Mouse (Mus musculus) kidney, postnatal 10 days (tissue): Measurements from ENCODE around the gene Mtch1.
"Not testable (repeated sequence)": the region's sequence is repeated elsewhere in the genome, so short reads cannot be mapped to it uniquely, and the experiment has no call there.

Experiments
- DNase-seq: peaks from one replicate; pipeline ENCODE4 v3.0.0; 2021; ENCODE audit warnings: mixed read lengths

Gene Mtch1

DNA sequence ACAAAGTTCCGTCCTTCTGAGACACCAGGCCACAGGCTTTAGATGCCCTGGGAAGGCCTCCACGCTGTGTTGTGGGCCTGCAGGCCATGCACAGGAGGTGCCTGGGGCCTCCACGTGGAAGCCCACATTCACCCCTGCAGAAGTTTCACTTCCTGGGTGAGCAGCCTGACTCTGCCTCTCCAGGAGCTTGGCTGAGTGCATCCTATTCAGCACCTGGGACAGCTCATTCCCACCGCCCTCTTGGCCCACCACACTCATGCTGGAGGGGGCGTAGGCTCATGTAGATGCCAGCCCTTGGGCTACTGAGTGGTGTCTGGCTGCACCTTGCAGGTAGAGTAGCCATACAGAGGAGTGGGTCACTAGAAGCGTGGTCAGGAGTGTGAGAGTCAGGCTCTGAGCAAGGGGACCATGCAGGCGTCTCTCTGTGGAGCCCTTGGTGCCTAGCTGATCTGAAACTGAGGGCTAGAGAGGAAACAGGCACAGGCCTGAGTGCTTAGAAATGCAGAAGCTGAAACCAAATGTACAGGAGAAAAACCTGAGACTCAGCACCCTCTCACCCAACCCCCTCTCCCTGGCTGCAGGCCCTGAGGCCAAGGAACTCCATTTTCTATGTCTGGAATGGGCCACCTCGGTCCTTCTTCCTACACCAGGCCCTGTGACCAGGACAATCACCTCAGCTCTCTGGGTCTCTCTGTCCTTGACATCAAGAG is 14.4 kb upstream of the Mtch1 start:
- peak; percentile 33 for DNase-seq

DNA sequence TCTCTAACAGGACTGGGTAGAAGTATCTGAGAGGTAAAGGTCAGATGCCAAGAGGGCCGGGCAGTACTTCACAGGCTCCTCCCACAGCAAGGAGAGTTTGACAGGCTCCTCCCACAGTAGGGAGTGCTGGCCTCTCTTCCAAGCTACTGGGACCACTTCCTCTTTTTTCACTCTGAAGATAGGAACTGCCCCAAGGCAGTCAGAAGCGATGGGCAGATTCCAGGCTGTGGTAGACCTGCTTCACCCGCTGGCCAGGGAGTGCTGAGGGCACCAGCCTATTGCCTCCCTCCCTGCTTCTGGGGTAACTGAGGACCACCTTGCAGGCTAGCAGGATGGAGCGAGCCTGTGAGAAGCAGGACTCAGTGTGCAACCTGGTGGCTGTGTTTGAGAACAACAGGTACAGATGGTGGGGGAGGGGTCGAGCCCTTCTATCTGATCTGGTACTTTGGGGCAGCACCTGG is 13.1 kb upstream of the Mtch1 start, which contains the start of gene Fgd2:
Gene Fgd2 (plus strand): TSS at position 154 of the 461 bp plus-strand sequence.
- DNase-seq = no peak

GRCm38 (mm10) chr17:29358928-29359327 is 11.2 kb upstream of the Mtch1 start:
- DNase-seq = no peak

DNA sequence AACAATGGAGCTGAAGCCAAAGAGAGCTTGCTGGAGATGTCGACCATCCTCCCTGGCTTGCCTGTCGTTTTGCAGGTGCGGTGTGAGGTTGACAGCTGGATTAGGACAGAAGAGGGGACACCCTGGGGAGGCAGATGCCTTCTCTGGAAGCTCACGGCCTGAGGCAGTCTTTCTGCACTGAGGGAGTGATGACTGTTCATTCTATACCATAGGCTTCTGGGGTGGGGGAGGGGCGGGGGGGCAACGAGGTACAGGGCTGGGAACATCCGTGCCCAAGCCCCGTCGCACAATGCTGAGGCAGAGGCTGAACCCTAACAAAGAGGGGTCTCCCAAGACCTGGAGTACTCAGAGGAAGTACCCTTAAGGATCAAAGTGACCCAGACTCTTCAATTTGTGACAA is 9.1 kb upstream of the Mtch1 start:
- no peak for DNase-seq

DNA sequence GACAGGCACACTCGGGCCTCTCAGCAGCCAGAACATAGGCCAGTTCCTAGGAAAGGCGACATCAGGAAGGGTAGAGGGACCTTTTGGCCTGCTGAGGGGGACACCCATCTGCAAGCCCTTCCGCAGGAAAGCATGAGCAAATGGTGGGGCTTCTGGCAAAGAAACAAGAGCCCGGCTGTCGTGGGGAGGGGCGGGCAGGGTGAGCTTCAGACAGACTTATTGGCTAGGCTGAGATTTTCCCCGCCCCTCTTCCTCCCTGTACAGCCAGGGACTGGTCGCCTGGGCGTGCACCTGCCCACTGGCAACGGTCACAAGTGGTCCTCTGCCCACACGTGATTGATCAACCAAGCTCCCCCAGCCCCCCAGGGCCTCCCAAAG is 8.7 kb upstream of the Mtch1 start:
- DNase-seq = peak; percentile 91

DNA sequence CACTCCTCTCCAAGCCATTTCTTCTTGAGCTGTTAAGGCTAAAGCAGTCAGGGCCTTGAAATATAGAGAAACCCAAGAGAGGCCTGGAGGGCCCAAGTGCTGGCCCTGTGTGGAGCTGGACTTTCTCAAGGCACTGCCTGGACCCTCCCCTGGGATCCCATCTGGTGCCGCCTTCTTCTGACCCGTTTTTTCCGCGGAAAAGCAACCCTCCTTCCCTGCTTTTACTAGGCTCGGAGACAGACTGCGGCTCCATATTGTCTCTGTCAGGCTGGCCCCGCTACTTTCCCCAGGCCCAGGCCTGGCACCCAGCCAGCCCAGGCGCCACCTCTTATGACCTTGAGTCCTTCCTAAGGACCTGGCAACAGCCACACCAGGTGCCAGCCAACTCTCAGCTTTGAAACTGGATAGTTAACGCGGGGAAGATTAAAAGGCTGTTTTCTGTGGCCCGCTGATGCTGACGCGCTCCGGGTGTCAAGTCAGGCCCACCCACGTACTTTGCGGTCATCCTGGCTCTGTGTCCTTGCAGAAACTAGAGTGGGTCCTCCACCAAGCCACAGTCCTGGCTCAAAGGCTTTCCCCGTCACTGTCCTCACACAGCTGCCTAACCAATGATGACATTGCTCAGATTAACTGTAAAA is 8.2 kb upstream of the Mtch1 start:
- peak; percentile 88 for DNase-seq

DNA sequence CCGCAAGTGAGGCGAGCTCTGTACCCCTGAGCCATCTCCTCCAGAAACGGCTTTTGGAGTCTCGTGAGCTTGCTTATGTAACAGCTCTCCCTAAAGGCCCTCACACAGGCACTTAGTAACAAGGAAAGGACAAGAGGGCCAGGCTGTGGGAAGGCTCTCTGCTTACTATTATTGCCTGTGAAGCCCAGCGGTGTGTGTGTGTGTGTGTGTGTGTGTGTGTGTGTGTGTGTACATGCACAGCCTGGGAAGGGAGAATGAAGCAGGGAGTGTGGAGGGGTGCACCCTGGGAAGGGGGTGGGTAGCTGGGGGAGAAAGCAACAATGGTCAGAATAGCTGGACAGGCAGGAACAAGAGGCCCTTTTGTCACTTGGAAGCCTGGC is 7.7 kb upstream of the Mtch1 start:
- DNase-seq = peak; percentile 56

GRCm38 (mm10) chr17:29351056-29351455 is 3.3 kb upstream of the Mtch1 start:
- not testable (repeated sequence) for DNase-seq

GRCm38 (mm10) chr17:29348996-29349395 is 1.3 kb upstream of the Mtch1 start:
- DNase-seq = no peak

GRCm38 (mm10) chr17:29347126-29347644 is 549 bp downstream of the Mtch1 start:
- DNase-seq = peak; percentile 67

- DNase-seq = no peak
Measured at GRCm38 (mm10) chr17:29346496-29347125, 1.1 kb downstream of the Mtch1 start.

DNA sequence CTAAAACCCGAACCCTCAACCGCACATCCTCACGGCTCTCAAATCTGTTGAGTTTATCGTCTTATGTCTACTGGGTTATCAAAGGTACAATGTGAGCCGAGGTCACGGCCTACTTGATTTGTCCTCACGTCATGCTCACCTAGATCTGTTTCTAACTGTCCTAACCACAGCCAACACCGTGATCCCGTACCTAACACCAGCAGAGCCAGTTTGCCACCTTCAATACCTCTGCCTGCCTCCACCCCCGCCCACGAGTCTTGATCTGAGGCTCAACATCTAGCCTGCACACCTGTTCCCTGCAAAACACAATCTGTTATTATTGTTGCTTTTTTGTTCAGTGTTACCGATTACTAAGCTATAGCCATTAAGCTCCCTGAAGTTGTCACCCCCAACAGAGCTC is 2.5 kb downstream of the Mtch1 start:
- peak; percentile 15 for DNase-seq

DNA sequence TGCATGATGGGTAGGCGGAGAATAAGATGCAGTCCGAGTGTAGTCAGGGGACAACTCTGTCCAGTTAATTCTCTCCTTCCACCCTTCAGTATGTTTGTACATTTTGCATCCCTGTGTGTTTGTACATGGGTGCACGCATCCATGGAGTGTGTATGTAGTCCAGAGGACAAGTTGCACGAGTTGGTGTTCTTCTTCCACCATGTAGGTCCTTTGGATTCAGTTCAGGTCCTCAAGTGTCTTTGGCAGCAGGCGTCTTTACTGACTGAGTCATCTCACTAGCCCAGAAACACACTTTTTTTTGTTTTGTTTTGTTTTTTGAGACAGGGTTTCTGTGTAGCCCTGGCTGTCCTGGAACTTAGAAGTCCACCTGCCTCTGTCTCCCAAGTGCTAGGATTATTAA is 4.5 kb downstream of the Mtch1 start:
- peak; percentile 7 for DNase-seq

GRCm38 (mm10) chr17:29342010-29342910 is 5.5 kb downstream of the Mtch1 start:
- peak; percentile 83 for DNase-seq

DNA sequence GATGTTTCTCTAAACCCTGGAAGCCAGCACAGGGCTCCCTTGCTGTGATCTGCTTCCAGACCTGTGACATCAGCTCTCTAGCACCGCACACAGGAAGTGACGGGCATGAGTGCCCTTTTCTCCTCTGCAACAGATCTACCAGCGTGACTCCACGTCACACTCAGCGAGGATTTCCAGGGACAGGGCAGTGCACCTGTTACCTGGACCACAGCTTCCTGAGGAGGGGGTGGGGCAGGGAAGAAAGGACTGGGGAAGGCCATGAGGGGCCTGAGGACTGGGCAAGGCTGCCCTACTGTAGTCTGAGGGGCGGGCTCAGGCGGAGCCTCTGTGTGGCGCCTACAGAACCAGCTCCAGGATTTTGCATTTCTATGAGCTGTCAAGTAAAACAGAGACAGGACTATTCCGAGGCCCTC is 6.1 kb downstream of the Mtch1 start:
- peak; percentile 71 for DNase-seq

DNA sequence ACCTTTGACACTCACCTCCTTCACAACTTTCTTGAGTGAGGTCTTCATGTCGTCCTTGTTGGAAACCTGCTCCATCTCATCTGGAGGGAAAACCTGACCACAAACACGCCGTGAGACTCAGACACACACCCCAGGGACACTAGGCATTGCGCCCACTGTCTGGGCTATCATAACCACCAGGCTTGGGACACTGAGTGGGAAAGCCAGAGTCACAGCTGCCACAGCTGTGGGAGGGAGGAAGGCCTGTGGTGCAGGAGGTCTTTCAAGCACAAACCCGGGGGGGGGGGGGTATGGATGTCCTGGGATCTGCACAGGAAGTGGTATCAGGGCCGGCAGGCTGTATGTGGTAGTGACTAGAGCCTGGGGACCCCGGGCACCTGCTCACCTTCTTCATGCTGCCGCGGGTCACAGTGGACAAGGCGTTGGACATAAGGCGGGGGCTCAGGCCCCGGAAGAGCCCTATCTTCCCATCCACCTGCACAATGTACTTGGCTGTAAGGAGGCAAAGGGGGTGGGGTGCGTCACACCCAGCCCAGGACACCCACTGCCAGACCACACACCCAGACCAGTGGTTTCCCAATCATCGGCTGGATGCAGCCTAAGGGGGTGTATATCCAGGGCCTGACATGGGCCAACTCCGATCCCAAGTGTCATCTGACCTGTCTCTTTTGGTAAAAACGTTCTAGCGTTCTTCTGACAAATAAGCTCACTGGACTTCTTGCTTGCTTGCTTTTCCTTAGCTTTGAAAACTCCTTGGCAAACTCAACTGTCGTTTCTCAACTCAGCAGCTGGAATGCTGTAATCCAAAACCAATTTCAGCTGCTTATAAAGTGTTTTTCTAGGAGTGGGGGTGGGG is 7.1 kb downstream of the Mtch1 start:
- DNase-seq = peak; percentile 22

GRCm38 (mm10) chr17:29339170-29339768 is 8.5 kb downstream of the Mtch1 start:
- peak; percentile 70 for DNase-seq

DNA sequence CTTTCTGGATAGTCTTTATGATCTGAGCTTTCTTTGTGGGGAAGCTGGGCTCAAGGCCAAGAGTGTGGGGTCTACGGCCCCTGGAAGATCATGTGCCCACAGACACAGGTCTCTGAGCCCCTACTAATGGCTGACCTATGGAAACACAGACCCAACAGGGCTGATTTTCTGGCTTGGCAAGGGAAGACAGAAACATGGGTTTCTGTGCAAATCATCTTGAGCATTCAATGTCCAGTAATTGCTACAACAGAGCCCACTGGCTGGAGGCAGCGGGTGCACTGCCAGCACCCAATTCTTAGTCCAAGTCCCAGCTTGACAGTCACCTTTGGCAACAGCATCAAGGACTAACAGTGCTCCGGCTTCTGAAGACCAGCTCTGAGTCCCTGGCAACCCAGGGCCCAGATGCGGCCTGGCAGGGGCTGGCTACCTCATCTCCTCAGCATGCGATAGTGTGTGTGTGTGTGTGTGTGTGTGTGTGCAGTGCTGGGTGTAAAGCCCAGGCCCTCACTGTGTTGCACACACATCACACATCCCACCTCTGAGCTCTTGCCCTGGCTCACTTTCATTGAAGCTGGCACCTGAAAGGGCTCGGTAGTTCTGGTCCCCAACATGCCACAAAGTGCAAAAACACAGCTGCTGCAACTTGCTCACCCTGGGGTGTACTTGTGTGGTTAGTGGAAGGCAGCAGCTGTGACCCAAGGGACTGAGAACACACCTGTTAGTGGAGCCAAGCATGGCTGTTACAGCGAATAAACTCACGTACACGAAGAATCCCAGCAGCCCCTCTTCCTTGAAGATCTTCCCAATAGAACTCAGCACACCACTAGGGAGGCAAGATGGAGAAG is 9.5 kb downstream of the Mtch1 start:
- no peak for DNase-seq

GRCm38 (mm10) chr17:29336266-29336990 is 11.3 kb downstream of the Mtch1 start:
- DNase-seq = peak; percentile 6
